Mouse (Mus musculus) limb, embryonic 10.5 days (tissue): ENCODE measurements around the gene Nynrin. TPM values are rescaled to one million over a fixed set of nuclear protein-coding genes. Genes with fewer than 3 reads are reported as not detected.
A peak's percentile ranks its signal among the peaks of the same experiment; 100 is the strongest.

Source experiments
- DNase-seq: peaks from one replicate; pipeline ENCODE4 v3.0.0-alpha.2; 2017; ENCODE audit warnings: low spot score
- H3K27ac ChIP-seq: fragments of 300-500 bp; sonication (generic); 2 replicates; pipeline ENCODE4 v1.5.1; 2016; ENCODE audit warnings: mild to moderate bottlenecking
- H3K27me3 ChIP-seq: fragments of 300-500 bp; sonication (generic); 2 replicates; pipeline ENCODE4 v1.6.1; 2016; ENCODE audit warnings: low read depth, mild to moderate bottlenecking; ENCODE audit not compliant: poor library complexity, severe bottlenecking
- H3K36me3 ChIP-seq: fragments of 300-500 bp; sonication (generic); 2 replicates; pipeline ENCODE4 v1.6.1; 2016; ENCODE audit warnings: mild to moderate bottlenecking, moderate library complexity
- H3K4me1 ChIP-seq: fragments of 300-500 bp; sonication (generic); 2 replicates; pipeline ENCODE4 v1.6.1; 2016
- H3K4me3 ChIP-seq: fragments of 300-500 bp; sonication (generic); 2 replicates; pipeline ENCODE4 v1.5.1; 2016; ENCODE audit warnings: mild to moderate bottlenecking, moderate library complexity
- H3K9me3 ChIP-seq: fragments of 300-500 bp; sonication (generic); replicated peaks from 2 replicates; pipeline ENCODE4 v1.6.1; 2016; ENCODE audit warnings: mild to moderate bottlenecking
- WGBS: fragments of 180-500 bp; shearing (Covaris S2); methylation state at CpG from one replicate; pipeline ENCODE4 v1.1.7; 2016; 5-methylcytosine and 5-hydroxymethylcytosine counted together
- polyA plus RNA-seq: library from polyadenylated mRNA; unstranded; fragments of >200 nt; fragmentation: Nextera tagmentation; extraction: Ambion mirVana; gene quantifications from 2 replicates; pipeline ENCODE4 v1.2.1, GENCODE M21; 2016

Gene Nynrin
- polyA plus RNA-seq, 1 experiment from 2014 or later, result 44.4 TPM

GRCm38 (mm10) chr14:55826551-55827340, 27.1 kb upstream of the Nynrin start:
- Histone ChIP-seq H3K9me3 (no peaks in the 10 kb centered on the region), H3K4me3 (peak overlapping the region; percentile 83), H3K36me3 (peaks cover 58% of the 10 kb centered on the region), H3K27ac (peak overlapping the region; percentile 98), H3K27me3 (no peaks in the 10 kb centered on the region), H3K4me1 (peaks cover 71% of the 10 kb centered on the region)
- WGBS, result 9% methylated on average over 41 of the region's 41 CpGs
- peak; percentile 57 for DNase-seq

- H3K27ac ChIP-seq, result peak overlapping the region; percentile 46; the same call in 1 of the 2 replicates
- H3K36me3 ChIP-seq, result peaks cover 78% of the 10 kb centered on the region
- H3K9me3 ChIP-seq, result no peaks in the 10 kb centered on the region
- H3K4me3 ChIP-seq, result peak overlapping the region; percentile 21; the same call in 1 of the 2 replicates
- WGBS, result 54% methylated on average over 3 of the region's 3 CpGs
- no peaks in the 10 kb centered on the region for H3K27me3 ChIP-seq
- DNase-seq, result no peak
- H3K4me1 ChIP-seq, result peaks cover 62% of the 10 kb centered on the region
Measured at GRCm38 (mm10) chr14:55828716-55829263, 25.0 kb upstream of the Nynrin start.

GRCm38 (mm10) chr14:55829854-55830253, 24.0 kb upstream of the Nynrin start:
- no peak for DNase-seq
- Histone ChIP-seq H3K27ac (no peak overlapping the region), H3K9me3 (no peaks in the 10 kb centered on the region), H3K27me3 (no peaks in the 10 kb centered on the region), H3K4me1 (peaks cover 64% of the 10 kb centered on the region), H3K36me3 (peaks cover 87% of the 10 kb centered on the region), H3K4me3 (no peak overlapping the region)
- 93% methylated on average over 16 of the region's 16 CpGs for WGBS

GRCm38 (mm10) chr14:55830331-55830730, 23.5 kb upstream of the Nynrin start:
- no peaks in the 10 kb centered on the region for H3K9me3 ChIP-seq
- DNase-seq, result no peak
- no peaks in the 10 kb centered on the region for H3K27me3 ChIP-seq
- H3K27ac ChIP-seq, result no peak overlapping the region
- H3K36me3 ChIP-seq, result peaks cover 87% of the 10 kb centered on the region
- peaks cover 66% of the 10 kb centered on the region for H3K4me1 ChIP-seq
- no peak overlapping the region for H3K4me3 ChIP-seq
- WGBS, result 93% methylated on average over 4 of the region's 4 CpGs

- Histone ChIP-seq H3K4me1 (peaks cover 55% of the 10 kb centered on the region), H3K4me3 (no peak overlapping the region), H3K9me3 (no peaks in the 10 kb centered on the region), H3K27me3 (no peaks in the 10 kb centered on the region), H3K36me3 (peaks cover 66% of the 10 kb centered on the region), H3K27ac (0 out of 2 replicates have a peak overlapping the region, but pooled peaks have one; percentile 25)
- 92% methylated on average over 4 of the region's 4 CpGs for WGBS
- DNase-seq, result no peak
Measured at GRCm38 (mm10) chr14:55833126-55833525, 20.7 kb upstream of the Nynrin start.

GRCm38 (mm10) chr14:55834808-55835533, 18.8 kb upstream of the Nynrin start:
- Histone ChIP-seq H3K4me3 (no peak overlapping the region), H3K36me3 (peaks cover 47% of the 10 kb centered on the region), H3K4me1 (peaks cover 47% of the 10 kb centered on the region), H3K27me3 (no peaks in the 10 kb centered on the region), H3K9me3 (no peaks in the 10 kb centered on the region), H3K27ac (peak overlapping the region; percentile 42; the same call in 1 of the 2 replicates)
- WGBS, result 77% methylated on average over 5 of the region's 5 CpGs
- no peak for DNase-seq

- no peak for DNase-seq
- no peak overlapping the region for H3K4me3 ChIP-seq
- H3K4me1 ChIP-seq, result peaks cover 42% of the 10 kb centered on the region
- H3K27me3 ChIP-seq, result no peaks in the 10 kb centered on the region
- peaks cover 14% of the 10 kb centered on the region for H3K36me3 ChIP-seq
- H3K27ac ChIP-seq, result no peak overlapping the region
- WGBS, result 95% methylated on average over 5 of the region's 5 CpGs
- H3K9me3 ChIP-seq, result no peaks in the 10 kb centered on the region
Measured at GRCm38 (mm10) chr14:55838312-55838711, 15.5 kb upstream of the Nynrin start.

GRCm38 (mm10) chr14:55838740-55839139, 15.1 kb upstream of the Nynrin start:
- DNase-seq, result no peak
- peaks cover 10% of the 10 kb centered on the region for H3K36me3 ChIP-seq
- no peak overlapping the region for H3K4me3 ChIP-seq
- H3K27ac ChIP-seq, result no peak overlapping the region
- H3K4me1 ChIP-seq, result peaks cover 38% of the 10 kb centered on the region
- no peaks in the 10 kb centered on the region for H3K9me3 ChIP-seq
- H3K27me3 ChIP-seq, result no peaks in the 10 kb centered on the region
- WGBS, result 88% methylated on average over 4 of the region's 4 CpGs

GRCm38 (mm10) chr14:55840853-55841366, 12.9 kb upstream of the Nynrin start:
- no peaks in the 10 kb centered on the region for H3K9me3 ChIP-seq
- H3K36me3 ChIP-seq, result no peaks in the 10 kb centered on the region
- no peak overlapping the region for H3K27ac ChIP-seq
- H3K27me3 ChIP-seq, result no peaks in the 10 kb centered on the region
- WGBS, result 63% methylated on average over 4 of the region's 4 CpGs
- H3K4me3 ChIP-seq, result no peak overlapping the region
- H3K4me1 ChIP-seq, result peaks cover 19% of the 10 kb centered on the region
- no peak for DNase-seq

GRCm38 (mm10) chr14:55842794-55843193, 11.0 kb upstream of the Nynrin start:
- no peaks in the 10 kb centered on the region for H3K36me3 ChIP-seq
- no peaks in the 10 kb centered on the region for H3K27me3 ChIP-seq
- no peak for DNase-seq
- H3K4me1 ChIP-seq, result peaks cover 20% of the 10 kb centered on the region
- 81% methylated on average over 4 of the region's 4 CpGs for WGBS
- no peaks in the 10 kb centered on the region for H3K9me3 ChIP-seq
- H3K27ac ChIP-seq, result no peak overlapping the region
- H3K4me3 ChIP-seq, result no peak overlapping the region

- H3K27me3 ChIP-seq, result no peaks in the 10 kb centered on the region
- peak overlapping the region; percentile 14; the same call in 1 of the 2 replicates for H3K27ac ChIP-seq
- H3K9me3 ChIP-seq, result no peaks in the 10 kb centered on the region
- WGBS, result 68% methylated on average over 9 of the region's 9 CpGs
- no peak overlapping the region for H3K4me3 ChIP-seq
- H3K4me1 ChIP-seq, result peaks cover 8% of the 10 kb centered on the region
- DNase-seq, result no peak
- H3K36me3 ChIP-seq, result no peaks in the 10 kb centered on the region
Measured at GRCm38 (mm10) chr14:55845506-55846294, 8.1 kb upstream of the Nynrin start.

GRCm38 (mm10) chr14:55850885-55851284, 2.9 kb upstream of the Nynrin start:
- 56% methylated on average over 6 of the region's 6 CpGs for WGBS
- H3K36me3 ChIP-seq, result no peaks in the 10 kb centered on the region
- peak overlapping the region; percentile 94; the same call in 1 of the 2 replicates for H3K27ac ChIP-seq

More at GRCm38 (mm10) chr14:55850885-55851284, 2.9 kb upstream of the Nynrin start:
- no peaks in the 10 kb centered on the region for H3K27me3 ChIP-seq
- H3K4me1 ChIP-seq, result peaks cover 46% of the 10 kb centered on the region
- no peaks in the 10 kb centered on the region for H3K9me3 ChIP-seq
- DNase-seq, result no peak
- H3K4me3 ChIP-seq, result no peak overlapping the region
